Mouse (Mus musculus) inflammation-experienced regulatory T-cells, adult 6 months (primary cell): Measurements from ENCODE around the gene Olfr689. TPM values are rescaled to one million over a fixed set of nuclear protein-coding genes. Genes with fewer than 3 reads are reported as not detected.
"Not testable (repeated sequence)": the region's sequence is repeated elsewhere in the genome, so short reads cannot be mapped to it uniquely, and the experiment has no call there.

Source experiments
- ATAC-seq: one replicate; pipeline ENCODE4 v1.8.0; 2017
- polyA plus RNA-seq, 3 experiments: library from polyadenylated mRNA; unstranded; fragments of 100-300 nt; shearing (Covaris generic); gene quantifications; one replicate each; pipeline ENCODE4 v1.2.1; 2017

Gene Olfr689
- polyA plus RNA-seq = not detected

- no peak for ATAC-seq
Measured at GRCm38 (mm10) chr7:105310865-105311264, at the start of gene Olfr689. Olfr689 (plus strand) TSS chr7:105311165.

- ATAC-seq = no peak
Measured at GRCm38 (mm10) chr7:105272426-105272825, 38.5 kb upstream of the Olfr689 start.

GRCm38 (mm10) chr7:105287795-105288194, 23.2 kb upstream of the Olfr689 start, which contains the start of gene Olfr688:
Olfr688 (plus strand) TSS chr7:105288095.
- no peak for ATAC-seq

GRCm38 (mm10) chr7:105290051-105290450, 20.9 kb upstream of the Olfr689 start:
- ATAC-seq = no peak

GRCm38 (mm10) chr7:105325302-105325701, 14.3 kb downstream of the Olfr689 start:
- no peak for ATAC-seq

GRCm38 (mm10) chr7:105334004-105334403, 23.0 kb downstream of the Olfr689 start, which contains the start of gene Olfr690:
Olfr690 (minus strand) TSS chr7:105334104.
- no peak for ATAC-seq

GRCm38 (mm10) chr7:105342170-105342569, 31.2 kb downstream of the Olfr689 start, which contains the start of gene Olfr691:
Olfr691 (minus strand) TSS chr7:105342270.
- ATAC-seq = no peak

- ATAC-seq = no peak
Measured at GRCm38 (mm10) chr7:105342752-105343151, 31.8 kb downstream of the Olfr689 start.

- ATAC-seq = not testable (repeated sequence)
Measured at GRCm38 (mm10) chr7:105356064-105356463, 45.1 kb downstream of the Olfr689 start.

- ATAC-seq = not testable (repeated sequence)
Measured at GRCm38 (mm10) chr7:105356487-105356886, 45.5 kb downstream of the Olfr689 start.

GRCm38 (mm10) chr7:105361713-105362112, 50.7 kb downstream of the Olfr689 start:
- no peak for ATAC-seq

GRCm38 (mm10) chr7:105367268-105367667, 56.3 kb downstream of the Olfr689 start:
- no peak for ATAC-seq

- no peak for ATAC-seq
Measured at GRCm38 (mm10) chr7:105367930-105368329, 57.0 kb downstream of the Olfr689 start, which contains the start of gene Olfr692. Olfr692 (plus strand) TSS chr7:105368230.

- no peak for ATAC-seq
Measured at GRCm38 (mm10) chr7:105368521-105368920, 57.6 kb downstream of the Olfr689 start.

Other genes with a start within 250 kb of the Olfr689 start
- gene Olfr678, start 246.7 kb upstream of the Olfr689 start, polyA plus RNA-seq = not detected
- not detected for gene Olfr679, start 230.0 kb upstream of the Olfr689 start, polyA plus RNA-seq
- gene Olfr680-ps1, start 218.3 kb upstream of the Olfr689 start, polyA plus RNA-seq = not detected
- gene Olfr681, start 194.3 kb upstream of the Olfr689 start, polyA plus RNA-seq = not detected
- not detected for gene Olfr683, start 164.2 kb upstream of the Olfr689 start, polyA plus RNA-seq
- gene Olfr684, start 147.5 kb upstream of the Olfr689 start, polyA plus RNA-seq = under 1 TPM in 1 of 3 experiments, not detected in 2; 0.30 TPM
- gene Olfr685, start 125.2 kb upstream of the Olfr689 start, polyA plus RNA-seq = not detected
- gene Olfr686, start 103.7 kb upstream of the Olfr689 start, polyA plus RNA-seq = not detected
- not detected for gene Olfr688, start 23.1 kb upstream of the Olfr689 start, polyA plus RNA-seq
- not detected for gene Olfr690, start 22.9 kb downstream of the Olfr689 start, polyA plus RNA-seq
- not detected for gene Olfr691, start 31.1 kb downstream of the Olfr689 start, polyA plus RNA-seq
- gene Olfr692, start 57.1 kb downstream of the Olfr689 start, polyA plus RNA-seq = not detected
- gene Gm5901, start 63.9 kb downstream of the Olfr689 start, polyA plus RNA-seq = not detected
- 10 to 100 TPM; 10.5 to 25.3 (median 17.5) TPM for gene Fam160a2, start 88.9 kb downstream of the Olfr689 start, polyA plus RNA-seq
- not detected for gene Cnga4, start 93.4 kb downstream of the Olfr689 start, polyA plus RNA-seq
- not detected for gene Cckbr, start 114.6 kb downstream of the Olfr689 start, polyA plus RNA-seq
- not detected for gene Cavin3, start 171.1 kb downstream of the Olfr689 start, polyA plus RNA-seq
- 10 to 100 TPM; 15.4 to 23.7 (median 22.3) TPM for gene Smpd1, start 243.2 kb downstream of the Olfr689 start, polyA plus RNA-seq